Mouse (Mus musculus): ENCODE results near the gene Zscan12. TPM values are rescaled to one million over a fixed set of nuclear protein-coding genes. Genes with fewer than 3 reads are reported as not detected.

Gene Zscan12
- 10.1 and 12.7 TPM in 2 replicates for polyA plus RNA-seq (2014; fragmentation: Nextera tagmentation; extraction: Ambion mirVana)

DNA sequence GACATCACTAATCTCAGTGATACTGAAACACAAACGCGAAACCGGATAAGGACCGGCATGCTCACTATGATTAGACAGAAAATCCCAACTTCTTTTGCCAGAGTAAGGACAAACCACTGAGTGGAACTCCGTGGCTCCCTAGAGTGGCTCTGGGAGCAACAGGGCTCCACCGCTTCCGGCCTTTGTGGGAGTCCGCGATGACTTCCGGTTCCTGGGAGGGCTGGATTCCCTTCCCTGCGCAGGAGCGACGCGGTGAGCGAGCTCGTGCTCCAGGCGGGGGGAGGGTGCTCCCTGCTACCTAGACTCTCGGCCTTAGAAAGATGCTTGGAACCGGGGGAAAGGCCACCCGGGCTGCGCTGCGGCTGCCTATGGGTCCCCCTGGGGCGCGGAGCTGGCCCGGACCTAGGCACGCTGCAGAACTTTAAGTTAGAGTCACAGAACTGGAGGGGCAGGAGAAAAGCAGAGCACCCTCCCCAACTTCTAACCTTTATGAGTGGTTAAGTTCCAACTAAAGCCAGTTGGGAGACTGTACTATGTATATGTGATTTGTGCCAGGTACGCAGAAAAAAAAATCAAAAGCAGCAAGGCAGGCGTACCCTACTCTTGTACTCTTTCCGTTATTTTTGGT is at the start of gene Zscan12:
TSS of gene Zscan12 (plus strand) at position 200 of the 628 bp plus-strand sequence.
- Histone ChIP-seq H3K4me2 (ENCODE audit: low read length) (peak within 1 kb of the TSS; percentile 79), H3K9ac (ENCODE audit: low read length) (peak within 1 kb of the TSS; percentile 76)

DNA sequence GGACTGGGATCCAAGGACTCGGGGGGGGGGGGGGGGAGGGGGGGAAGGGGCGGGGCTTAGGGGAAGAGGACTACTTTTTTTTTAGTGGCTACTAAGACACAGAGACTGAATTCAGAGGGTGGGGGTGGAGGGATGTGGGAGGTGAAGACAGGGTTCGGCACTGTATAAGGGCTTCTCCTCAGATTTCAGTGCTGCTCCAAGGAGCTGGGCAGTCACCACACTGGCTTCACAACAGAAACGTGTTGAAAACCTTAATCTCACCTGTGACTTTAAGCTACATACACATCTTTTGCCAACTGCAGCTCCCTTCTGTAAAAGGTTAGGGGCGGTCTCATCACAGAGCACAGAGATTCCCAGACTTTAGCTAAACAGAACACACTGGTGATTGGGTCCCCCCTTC is 49.8 kb upstream of the Zscan12 start:
- Histone ChIP-seq H3K36me3 (ENCODE audit: control insufficient read depth, insufficient read depth, low read length) (no peaks in the 10 kb centered on the region), H3K4me2 (ENCODE audit: low read length) (no peak overlapping the region), H3K4me1 (replicated peaks; ENCODE audit: control insufficient read depth, insufficient read depth, low read length) (no peaks in the 10 kb centered on the region), H3K9me3 (ENCODE audit: control insufficient read depth, low read length) (no peaks in the 10 kb centered on the region), H3K9ac (ENCODE audit: low read length) (no peak overlapping the region), H3K27ac (ENCODE audit: low read depth) (no peak overlapping the region), H3K27me3 (replicated peaks; ENCODE audit: control insufficient read depth, insufficient read depth, low read length) (no peaks in the 10 kb centered on the region), H3K4me3 (ENCODE audit: low read depth, low read length) (no peak overlapping the region)
- no peak for DNase-seq (ENCODE audit: low spot score)
- 57% methylated on average over 3 of the region's 5 CpGs for WGBS
- ATAC-seq (replicated peaks; ENCODE audit: low FRiP score, low TSS enrichment, low read depth) = no peak

More for the DNA sequence above, at the start of gene Zscan12:
- Histone ChIP-seq H3K36me3 (ENCODE audit: control insufficient read depth, insufficient read depth, low read length) (peaks cover 22% of the 10 kb centered on the region; the same call in 1 of the 2 replicates), H3K4me1 (replicated peaks; ENCODE audit: control insufficient read depth, insufficient read depth, low read length) (peaks cover 21% of the 10 kb centered on the region), H3K9me3 (ENCODE audit: control insufficient read depth, low read length) (no peaks in the 10 kb centered on the region), H3K27ac (ENCODE audit: low read depth) (peak within 1 kb of the TSS; percentile 47; the same call in 1 of the 2 replicates), H3K27me3 (replicated peaks; ENCODE audit: control insufficient read depth, insufficient read depth, low read length) (no peaks in the 10 kb centered on the region), H3K4me3 (ENCODE audit: low read depth, low read length) (peak within 1 kb of the TSS; percentile 58)
- WGBS = under 1% methylated on average over 29 of the region's 29 CpGs
- peak; percentile 88 for DNase-seq (ENCODE audit: low spot score)
- ATAC-seq (replicated peaks; ENCODE audit: low FRiP score, low TSS enrichment, low read depth) = peak; percentile 96

DNA sequence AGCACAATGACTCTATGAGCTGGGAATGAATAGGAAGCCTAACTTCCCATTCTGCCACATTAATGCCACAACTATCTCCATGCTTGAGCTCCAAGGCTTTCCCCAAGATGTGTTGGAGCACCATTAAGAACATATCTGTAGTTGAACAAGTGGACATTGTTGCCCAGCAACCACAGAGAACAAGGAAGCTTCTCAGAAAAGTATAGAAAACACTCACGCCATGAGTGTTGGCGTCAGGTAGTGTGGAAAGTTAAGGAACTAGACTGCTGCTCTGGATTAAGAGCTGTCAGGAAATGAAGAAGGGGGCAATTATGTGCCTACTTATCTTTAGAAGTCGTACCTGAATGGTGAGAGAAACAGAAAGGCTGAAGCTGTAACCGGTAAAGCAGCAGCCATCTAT is 48.7 kb upstream of the Zscan12 start:
- 82% methylated on average over 4 of the region's 4 CpGs for WGBS
- Histone ChIP-seq H3K27me3 (replicated peaks; ENCODE audit: control insufficient read depth, insufficient read depth, low read length) (no peaks in the 10 kb centered on the region), H3K36me3 (ENCODE audit: control insufficient read depth, insufficient read depth, low read length) (no peaks in the 10 kb centered on the region), H3K4me1 (replicated peaks; ENCODE audit: control insufficient read depth, insufficient read depth, low read length) (no peaks in the 10 kb centered on the region), H3K27ac (ENCODE audit: low read depth) (no peak overlapping the region), H3K4me2 (ENCODE audit: low read length) (no peak overlapping the region), H3K9me3 (ENCODE audit: control insufficient read depth, low read length) (no peaks in the 10 kb centered on the region), H3K4me3 (ENCODE audit: low read depth, low read length) (no peak overlapping the region), H3K9ac (ENCODE audit: low read length) (no peak overlapping the region)
- ATAC-seq (replicated peaks; ENCODE audit: low FRiP score, low TSS enrichment, low read depth) (no peak), DNase-seq (ENCODE audit: low spot score) (no peak)

DNA sequence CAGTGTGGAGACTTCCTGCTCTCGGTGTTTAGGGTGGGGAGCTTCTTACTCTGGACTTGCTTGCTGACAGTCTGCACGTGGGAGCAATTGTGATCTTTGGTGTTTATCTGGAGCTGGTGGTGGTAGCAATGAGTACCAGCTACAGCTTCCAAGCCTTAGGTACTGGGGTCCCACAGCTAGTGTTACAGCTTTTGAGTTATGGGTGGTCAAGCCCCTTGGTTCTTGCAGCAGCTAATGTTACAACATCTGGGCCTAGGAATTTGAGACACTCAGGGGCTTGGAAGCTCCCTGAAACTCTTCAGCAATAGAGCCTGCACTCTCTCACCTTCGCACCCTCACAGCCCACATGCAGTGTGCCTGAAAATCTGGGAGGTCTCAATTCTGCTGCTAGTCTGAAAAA is 42.4 kb upstream of the Zscan12 start:
- Histone ChIP-seq H3K4me3 (ENCODE audit: low read depth, low read length) (no peak overlapping the region), H3K4me2 (ENCODE audit: low read length) (no peak overlapping the region), H3K36me3 (ENCODE audit: control insufficient read depth, insufficient read depth, low read length) (no peaks in the 10 kb centered on the region), H3K27ac (ENCODE audit: low read depth) (no peak overlapping the region), H3K27me3 (replicated peaks; ENCODE audit: control insufficient read depth, insufficient read depth, low read length) (no peaks in the 10 kb centered on the region), H3K9ac (ENCODE audit: low read length) (no peak overlapping the region), H3K4me1 (replicated peaks; ENCODE audit: control insufficient read depth, insufficient read depth, low read length) (0 out of 2 replicates have a peak, but pooled peaks cover 4% of the 10 kb centered on the region), H3K9me3 (ENCODE audit: control insufficient read depth, low read length) (no peaks in the 10 kb centered on the region)
- 60% methylated on average over 3 of the region's 3 CpGs for WGBS
- DNase-seq (ENCODE audit: low spot score) (no peak), ATAC-seq (replicated peaks; ENCODE audit: low FRiP score, low TSS enrichment, low read depth) (no peak)

DNA sequence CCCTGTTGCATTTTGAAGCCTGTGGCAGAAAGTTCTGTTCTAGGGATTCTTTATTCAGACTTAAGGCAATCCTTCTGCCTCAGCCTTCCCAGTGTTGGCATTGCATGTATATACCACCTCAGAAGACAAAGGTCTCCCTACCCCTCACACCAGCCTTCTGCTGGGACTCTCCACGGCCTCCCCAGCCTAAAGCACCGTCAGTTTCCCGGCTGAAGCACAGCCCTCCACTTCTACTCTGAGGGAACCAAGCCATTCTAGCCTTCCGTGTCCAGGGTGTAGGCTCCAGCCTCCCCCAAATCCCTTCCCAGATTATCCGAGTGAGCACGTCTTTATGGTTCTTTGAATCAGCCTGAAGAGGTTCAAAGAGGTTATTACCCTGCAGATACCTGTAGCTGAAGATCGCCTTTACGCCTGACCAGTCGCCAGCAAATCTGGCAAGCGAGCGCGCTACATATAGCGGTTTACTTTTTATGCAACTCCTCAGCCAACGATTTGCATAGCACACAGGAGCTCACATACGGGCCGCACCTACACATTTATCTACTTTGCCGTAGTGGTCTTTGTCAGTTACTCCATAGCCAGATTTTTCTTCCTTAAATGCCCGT is 40.6 kb upstream of the Zscan12 start:
- peak overlapping the region; percentile 52 for H3K4me2 ChIP-seq (ENCODE audit: low read length)
- no peak overlapping the region for H3K27ac ChIP-seq (ENCODE audit: low read depth)
- H3K27me3 ChIP-seq (replicated peaks; ENCODE audit: control insufficient read depth, insufficient read depth, low read length) = no peaks in the 10 kb centered on the region
- H3K9ac ChIP-seq (ENCODE audit: low read length) = no peak overlapping the region
- no peaks in the 10 kb centered on the region for H3K9me3 ChIP-seq (ENCODE audit: control insufficient read depth, low read length)
- WGBS = 8% methylated on average over 18 of the region's 18 CpGs
- ATAC-seq (replicated peaks; ENCODE audit: low FRiP score, low TSS enrichment, low read depth) (no peak), DNase-seq (ENCODE audit: low spot score) (peak; percentile 59)
- H3K4me1 ChIP-seq (replicated peaks; ENCODE audit: control insufficient read depth, insufficient read depth, low read length) = peaks cover 9% of the 10 kb centered on the region; the same call in 1 of the 2 replicates
- H3K4me3 ChIP-seq (ENCODE audit: low read depth, low read length) = peak overlapping the region; percentile 25
- no peaks in the 10 kb centered on the region for H3K36me3 ChIP-seq (ENCODE audit: control insufficient read depth, insufficient read depth, low read length)

DNA sequence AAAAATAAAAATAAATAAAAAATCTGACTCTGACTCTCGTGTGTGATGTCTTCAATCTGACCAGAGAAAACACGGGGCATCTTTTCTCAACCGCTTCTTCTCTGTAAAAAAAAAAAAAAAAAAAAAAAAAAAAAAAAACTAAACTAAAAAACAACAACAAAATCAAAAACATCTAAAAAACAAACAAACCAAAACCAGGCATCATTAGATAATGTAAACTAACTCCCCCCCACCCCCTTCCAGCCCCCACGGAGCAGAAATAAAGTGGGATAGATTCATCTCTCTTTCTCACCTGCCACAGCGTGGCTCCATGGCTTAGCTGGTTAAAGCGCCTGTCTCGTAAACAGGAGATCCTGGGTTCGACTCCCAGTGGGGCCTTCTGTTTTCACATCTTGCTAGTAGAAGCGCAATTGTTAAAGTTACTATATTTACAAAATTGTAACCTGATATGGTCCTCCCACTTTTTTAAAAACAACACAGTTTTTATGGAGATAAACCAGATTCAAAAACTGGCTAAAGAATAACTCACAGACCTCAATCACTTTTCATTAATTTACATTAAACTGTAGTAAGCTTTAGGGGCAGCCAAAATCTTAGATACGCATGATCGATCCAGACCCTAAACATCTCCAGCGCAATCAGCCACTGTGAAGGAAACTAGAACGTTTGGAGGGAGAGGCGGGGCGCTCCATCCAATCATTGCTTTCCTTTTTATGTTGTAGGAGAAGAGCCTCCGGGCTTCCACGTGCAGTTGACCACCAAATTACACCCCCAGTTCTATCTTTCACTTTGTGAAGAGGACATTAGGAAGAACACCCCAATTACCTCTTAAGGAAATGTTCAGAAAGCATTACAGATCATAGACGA is 39.9 kb upstream of the Zscan12 start:
- no peak overlapping the region for H3K27ac ChIP-seq (ENCODE audit: low read depth)
- ATAC-seq (replicated peaks; ENCODE audit: low FRiP score, low TSS enrichment, low read depth) (no peak), DNase-seq (ENCODE audit: low spot score) (peak; percentile 75)
- peaks cover 13% of the 10 kb centered on the region; the same call in 1 of the 2 replicates for H3K4me1 ChIP-seq (replicated peaks; ENCODE audit: control insufficient read depth, insufficient read depth, low read length)
- WGBS = 19% methylated on average over 18 of the region's 18 CpGs
- H3K9me3 ChIP-seq (ENCODE audit: control insufficient read depth, low read length) = no peaks in the 10 kb centered on the region
- H3K4me3 ChIP-seq (ENCODE audit: low read depth, low read length) = peak overlapping the region; percentile 25
- peak overlapping the region; percentile 52 for H3K4me2 ChIP-seq (ENCODE audit: low read length)
- no peaks in the 10 kb centered on the region for H3K27me3 ChIP-seq (replicated peaks; ENCODE audit: control insufficient read depth, insufficient read depth, low read length)
- no peak overlapping the region for H3K9ac ChIP-seq (ENCODE audit: low read length)
- H3K36me3 ChIP-seq (ENCODE audit: control insufficient read depth, insufficient read depth, low read length) = no peaks in the 10 kb centered on the region

DNA sequence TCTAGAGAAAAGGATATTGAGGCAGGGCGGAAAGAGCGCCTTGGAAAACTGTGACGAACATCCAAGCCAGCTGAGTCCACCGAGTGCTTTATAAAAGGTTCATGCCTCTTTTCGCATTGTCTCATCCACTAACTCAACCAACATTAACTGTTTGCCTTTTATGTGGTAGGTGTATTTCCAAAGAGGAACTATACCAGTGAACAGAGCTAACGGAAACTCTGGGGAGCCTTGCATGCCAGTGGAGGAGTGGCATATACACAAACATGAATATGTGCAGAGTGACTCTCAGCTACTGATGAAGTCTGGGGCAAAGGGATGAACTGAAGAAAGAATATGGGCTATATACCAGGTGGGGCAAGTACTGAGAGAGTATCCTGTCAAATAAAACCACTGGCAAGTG is 39.2 kb upstream of the Zscan12 start:
- Histone ChIP-seq H3K9ac (ENCODE audit: low read length) (no peak overlapping the region), H3K27me3 (replicated peaks; ENCODE audit: control insufficient read depth, insufficient read depth, low read length) (no peaks in the 10 kb centered on the region), H3K4me1 (replicated peaks; ENCODE audit: control insufficient read depth, insufficient read depth, low read length) (peaks cover 13% of the 10 kb centered on the region; the same call in 1 of the 2 replicates), H3K27ac (ENCODE audit: low read depth) (no peak overlapping the region), H3K4me3 (ENCODE audit: low read depth, low read length) (peak overlapping the region; percentile 25), H3K36me3 (ENCODE audit: control insufficient read depth, insufficient read depth, low read length) (no peaks in the 10 kb centered on the region), H3K9me3 (ENCODE audit: control insufficient read depth, low read length) (no peaks in the 10 kb centered on the region), H3K4me2 (ENCODE audit: low read length) (peak overlapping the region; percentile 52)
- DNase-seq (ENCODE audit: low spot score) (no peak), ATAC-seq (replicated peaks; ENCODE audit: low FRiP score, low TSS enrichment, low read depth) (no peak)
- 72% methylated on average over 6 of the region's 6 CpGs for WGBS

DNA sequence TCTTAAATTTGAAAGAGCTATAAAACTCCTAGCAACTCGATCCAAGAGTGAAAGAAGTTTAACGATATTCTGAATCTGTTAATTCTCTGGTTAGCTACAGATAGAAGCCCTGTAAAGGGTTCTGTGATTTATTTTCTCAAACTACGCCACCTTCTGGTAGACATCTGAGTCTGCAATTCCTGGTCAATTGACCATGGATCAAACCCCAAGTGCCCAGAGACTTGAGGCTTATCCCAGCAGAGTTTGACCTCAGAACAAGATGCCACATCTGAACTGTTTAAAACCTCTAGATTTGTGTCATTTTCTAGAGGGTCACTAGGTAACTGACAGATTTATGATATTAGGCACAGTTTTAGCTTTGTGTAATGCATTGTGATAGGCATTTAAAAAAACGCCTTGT is 36.4 kb upstream of the Zscan12 start:
- Histone ChIP-seq H3K9ac (ENCODE audit: low read length) (no peak overlapping the region), H3K27ac (ENCODE audit: low read depth) (no peak overlapping the region), H3K27me3 (replicated peaks; ENCODE audit: control insufficient read depth, insufficient read depth, low read length) (no peaks in the 10 kb centered on the region), H3K4me3 (ENCODE audit: low read depth, low read length) (peak overlapping the region; percentile 48), H3K36me3 (ENCODE audit: control insufficient read depth, insufficient read depth, low read length) (no peaks in the 10 kb centered on the region), H3K4me2 (ENCODE audit: low read length) (peak overlapping the region; percentile 84), H3K4me1 (replicated peaks; ENCODE audit: control insufficient read depth, insufficient read depth, low read length) (peaks cover 13% of the 10 kb centered on the region; the same call in 1 of the 2 replicates), H3K9me3 (ENCODE audit: control insufficient read depth, low read length) (no peaks in the 10 kb centered on the region)
- WGBS = 8% methylated on average over 4 of the region's 4 CpGs
- ATAC-seq (replicated peaks; ENCODE audit: low FRiP score, low TSS enrichment, low read depth) (peak; percentile 20; the same call in 1 of the 2 replicates), DNase-seq (ENCODE audit: low spot score) (no peak)
